Mouse (Mus musculus): Measurements from ENCODE around the gene Tshb.
A peak's percentile ranks its signal among the peaks of the same experiment; 100 is the strongest.

Gene Tshb

GRCm38 (mm10) chr3:102782618-102783017 lies at the start of gene Tshb:
Gene Tshb (minus strand): TSS chr3:102782718.
- DNase-seq (ENCODE audit: low spot score), result no peak

DNA sequence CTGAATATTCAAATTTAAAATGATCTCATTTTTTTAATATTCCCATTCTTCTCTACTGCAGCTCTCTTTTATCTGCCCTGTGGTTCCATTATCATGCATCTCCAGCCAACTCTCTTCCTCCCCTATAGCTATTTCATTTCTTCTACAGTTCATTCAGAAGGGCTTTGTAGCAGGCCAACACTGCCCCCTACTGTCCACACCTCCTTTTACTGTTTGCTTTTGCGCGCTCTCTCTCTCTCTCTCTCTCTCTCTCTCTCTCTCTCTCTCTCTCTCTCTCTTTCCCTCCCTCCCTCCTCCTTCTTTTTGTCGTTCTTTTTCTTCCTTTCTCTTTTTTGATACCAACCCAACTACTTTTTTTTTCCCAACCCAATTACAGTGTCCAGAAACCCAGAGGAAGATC lies 21.4 kb upstream of the Tshb start:
- peak; percentile 75 for DNase-seq (ENCODE audit: low spot score)

- DNase-seq (ENCODE audit: low spot score), result no peak
Measured at GRCm38 (mm10) chr3:102787369-102787768, 4.9 kb upstream of the Tshb start.

DNA sequence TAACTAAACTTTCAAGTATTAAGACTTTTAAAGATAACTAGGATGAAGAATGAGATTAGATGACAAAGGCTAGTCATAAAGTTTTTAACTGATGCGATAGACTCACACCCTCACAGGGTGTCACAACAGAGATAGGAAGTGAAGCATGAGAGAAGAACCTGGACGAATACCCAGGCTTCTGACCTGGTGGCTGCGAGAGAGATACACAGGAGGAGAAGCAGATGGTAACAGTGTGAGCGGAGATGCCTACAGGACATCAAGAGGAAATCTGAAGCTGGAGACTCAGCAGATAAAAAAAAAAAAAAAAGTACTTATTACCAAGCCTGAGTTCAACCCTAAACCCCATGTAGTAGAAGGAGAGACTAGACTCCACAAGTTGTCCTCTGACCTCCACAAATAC lies 9.5 kb downstream of the Tshb start:
- no peak for DNase-seq (ENCODE audit: low spot score)

DNA sequence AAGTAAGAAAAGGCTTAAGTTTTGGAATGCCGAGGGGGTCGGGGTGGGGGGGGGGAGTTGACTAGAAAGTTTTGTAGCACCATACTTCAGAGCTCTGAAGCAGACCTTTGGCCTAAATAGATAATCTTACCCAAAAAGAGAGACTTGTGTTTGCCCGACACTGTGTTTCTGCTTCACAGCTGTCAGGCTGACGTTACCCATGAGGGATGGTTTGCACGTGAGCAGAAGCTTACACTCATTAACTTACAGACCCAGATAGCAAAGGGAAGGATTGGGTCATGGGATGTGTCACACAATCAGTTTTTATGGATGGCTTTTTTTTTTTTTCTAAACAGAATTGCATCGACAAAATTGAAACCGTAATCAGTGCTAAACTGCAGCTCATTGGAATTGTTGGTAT lies 17.7 kb downstream of the Tshb start:
- DNase-seq (ENCODE audit: low spot score), result no peak

GRCm38 (mm10) chr3:102763713-102764400 lies 18.7 kb downstream of the Tshb start:
- DNase-seq (ENCODE audit: low spot score), result no peak

DNA sequence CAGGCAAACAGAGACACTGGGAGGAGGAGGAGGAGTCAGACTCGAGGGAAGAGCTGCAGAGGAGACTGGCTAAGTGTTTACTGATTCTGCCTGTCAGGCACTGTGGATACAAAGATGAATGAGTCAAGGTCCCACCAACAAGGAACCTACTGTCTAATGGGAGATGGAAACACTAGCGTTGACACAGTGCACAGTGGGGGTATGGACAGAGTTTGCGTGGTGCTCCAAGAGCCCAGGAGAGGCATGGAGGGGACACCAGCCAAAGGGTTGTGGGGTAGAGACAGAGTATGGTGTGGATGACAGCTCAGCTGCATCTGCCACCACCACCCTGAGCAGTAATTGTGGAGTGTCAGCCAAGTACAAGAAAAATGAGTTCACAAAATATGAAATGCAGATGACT lies 20.1 kb downstream of the Tshb start:
- DNase-seq (ENCODE audit: low spot score), result no peak

- DNase-seq (ENCODE audit: low spot score), result no peak
Measured at GRCm38 (mm10) chr3:102760236-102760635, 22.3 kb downstream of the Tshb start.

GRCm38 (mm10) chr3:102757019-102757418 lies 25.5 kb downstream of the Tshb start:
- no peak for DNase-seq (ENCODE audit: low spot score)

GRCm38 (mm10) chr3:102755801-102756200 lies 26.7 kb downstream of the Tshb start:
- DNase-seq (ENCODE audit: low spot score), result no peak

- DNase-seq (ENCODE audit: low spot score), result no peak
Measured at GRCm38 (mm10) chr3:102752457-102752856, 30.1 kb downstream of the Tshb start.

GRCm38 (mm10) chr3:102752053-102752452 lies 30.5 kb downstream of the Tshb start:
- DNase-seq (ENCODE audit: low spot score), result no peak

GRCm38 (mm10) chr3:102751536-102751935 lies 31.0 kb downstream of the Tshb start:
- DNase-seq (ENCODE audit: low spot score), result no peak

GRCm38 (mm10) chr3:102751136-102751535 lies 31.4 kb downstream of the Tshb start:
- DNase-seq (ENCODE audit: low spot score), result no peak

DNA sequence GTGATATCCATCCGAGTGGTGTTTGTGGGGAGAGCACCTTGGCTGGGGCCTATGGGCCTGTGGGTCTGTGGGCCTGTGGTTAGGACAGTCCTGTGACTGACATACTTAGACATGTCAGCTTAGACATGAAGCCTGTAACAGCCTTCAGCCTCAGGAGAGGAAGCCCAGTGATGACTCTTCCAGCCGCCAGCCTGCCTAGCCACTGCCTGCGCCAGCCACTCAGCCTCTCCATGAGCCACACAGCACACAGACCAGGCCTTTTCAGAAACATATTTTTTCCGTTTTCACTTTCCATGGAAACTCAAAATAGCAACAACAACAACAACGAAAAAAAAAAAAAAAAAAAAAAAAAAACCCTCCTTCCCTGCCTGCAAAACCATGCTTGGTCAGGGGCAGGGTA lies 33.8 kb downstream of the Tshb start:
- no peak for DNase-seq (ENCODE audit: low spot score)

- no peak for DNase-seq (ENCODE audit: low spot score)
Measured at GRCm38 (mm10) chr3:102748038-102748437, 34.5 kb downstream of the Tshb start.

DNA sequence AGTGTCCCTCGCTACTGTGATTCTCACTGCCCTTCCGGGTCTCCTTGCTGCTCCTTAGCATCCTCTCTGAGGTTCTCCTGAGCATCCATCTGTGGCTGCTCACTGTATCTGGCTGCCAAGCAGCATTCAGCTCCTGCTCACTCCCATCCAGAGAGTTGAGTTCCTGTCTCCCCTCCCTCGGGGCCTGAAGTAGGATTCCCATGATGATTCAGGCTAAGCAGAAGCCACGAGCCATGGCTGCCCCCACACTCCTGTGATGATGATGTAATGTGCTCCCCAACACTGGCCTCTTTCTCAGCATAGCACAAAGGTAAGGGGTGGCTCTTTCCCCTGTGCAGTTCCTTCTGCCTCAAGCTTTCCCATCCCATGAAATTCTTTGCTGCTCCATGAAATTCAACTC lies 36.3 kb downstream of the Tshb start:
- no peak for DNase-seq (ENCODE audit: low spot score)

GRCm38 (mm10) chr3:102744657-102745056 lies 37.9 kb downstream of the Tshb start:
- no peak for DNase-seq (ENCODE audit: low spot score)

DNA sequence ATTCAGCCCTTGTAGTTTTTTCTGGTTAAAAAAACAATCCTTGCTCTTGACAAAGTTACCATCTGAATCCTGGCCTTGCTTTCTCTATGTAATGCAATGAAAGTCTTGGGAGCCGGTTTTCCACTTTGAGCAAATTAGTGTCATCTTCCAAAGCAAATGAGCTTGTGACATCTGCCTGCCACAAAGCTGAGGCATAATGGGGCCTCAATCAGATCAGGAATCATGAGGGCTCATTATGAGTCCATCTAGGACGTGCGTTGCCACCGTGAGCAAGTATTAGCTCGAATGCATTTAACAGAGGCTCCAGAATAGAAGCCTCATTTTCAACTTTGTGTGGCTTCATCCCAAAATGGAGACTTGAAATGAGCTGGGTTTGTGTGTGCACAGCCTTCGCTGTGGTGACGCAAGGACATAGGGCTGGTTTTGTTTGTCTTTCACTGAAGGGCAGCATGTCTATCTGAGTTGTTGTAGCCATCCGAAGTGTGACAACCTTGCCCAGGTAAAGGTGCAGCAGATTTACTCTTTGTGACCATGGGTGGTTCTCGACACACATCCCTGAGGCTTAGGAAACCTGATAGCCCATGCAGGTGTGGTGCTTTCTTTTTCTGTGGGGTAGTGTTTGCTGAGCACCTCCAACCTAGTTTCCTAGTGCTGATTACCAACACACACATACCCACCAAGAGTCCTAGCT lies 38.6 kb downstream of the Tshb start:
- DNase-seq (ENCODE audit: low spot score), result no peak

DNA sequence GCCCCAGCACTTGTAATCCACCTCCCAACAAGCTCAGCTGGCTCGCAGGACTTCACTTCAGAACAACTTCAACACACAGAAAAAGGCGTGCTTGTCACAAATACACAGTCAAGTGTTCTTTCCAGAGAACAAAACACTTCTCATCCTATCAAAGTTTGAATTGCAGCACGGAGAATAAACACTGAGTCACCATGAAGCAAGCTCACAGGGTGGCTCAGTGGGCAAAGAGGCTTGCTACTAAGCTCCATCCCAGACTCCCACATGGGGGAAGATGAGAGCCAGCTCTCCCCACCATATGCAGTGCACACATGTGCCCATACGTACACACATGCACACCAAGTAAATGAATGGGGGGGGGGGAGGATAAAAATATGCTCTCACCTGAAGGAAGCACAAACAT lies 39.3 kb downstream of the Tshb start:
- no peak for DNase-seq (ENCODE audit: low spot score)

GRCm38 (mm10) chr3:102742725-102743124 lies 39.8 kb downstream of the Tshb start:
- no peak for DNase-seq (ENCODE audit: low spot score)

DNA sequence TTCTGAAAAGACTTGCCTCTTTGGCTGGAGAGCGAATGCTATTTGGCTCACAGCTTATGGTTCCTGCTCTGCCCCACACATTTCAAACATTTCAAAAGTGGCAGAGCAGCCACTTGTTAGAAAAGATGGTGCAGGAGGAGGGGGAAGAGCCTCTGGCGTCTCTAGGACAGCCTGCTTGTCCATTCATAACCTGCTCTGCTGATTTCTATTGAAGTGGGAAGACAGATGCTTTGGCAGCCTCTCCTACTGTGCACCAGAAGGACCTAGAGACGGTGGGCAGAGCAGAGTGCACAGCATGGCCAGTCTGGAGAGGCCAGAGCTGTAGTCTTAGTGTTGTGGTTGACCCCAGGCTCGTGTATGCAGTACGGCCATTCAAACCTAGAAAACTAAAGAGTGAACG lies 43.6 kb downstream of the Tshb start:
- DNase-seq (ENCODE audit: low spot score), result no peak

DNA sequence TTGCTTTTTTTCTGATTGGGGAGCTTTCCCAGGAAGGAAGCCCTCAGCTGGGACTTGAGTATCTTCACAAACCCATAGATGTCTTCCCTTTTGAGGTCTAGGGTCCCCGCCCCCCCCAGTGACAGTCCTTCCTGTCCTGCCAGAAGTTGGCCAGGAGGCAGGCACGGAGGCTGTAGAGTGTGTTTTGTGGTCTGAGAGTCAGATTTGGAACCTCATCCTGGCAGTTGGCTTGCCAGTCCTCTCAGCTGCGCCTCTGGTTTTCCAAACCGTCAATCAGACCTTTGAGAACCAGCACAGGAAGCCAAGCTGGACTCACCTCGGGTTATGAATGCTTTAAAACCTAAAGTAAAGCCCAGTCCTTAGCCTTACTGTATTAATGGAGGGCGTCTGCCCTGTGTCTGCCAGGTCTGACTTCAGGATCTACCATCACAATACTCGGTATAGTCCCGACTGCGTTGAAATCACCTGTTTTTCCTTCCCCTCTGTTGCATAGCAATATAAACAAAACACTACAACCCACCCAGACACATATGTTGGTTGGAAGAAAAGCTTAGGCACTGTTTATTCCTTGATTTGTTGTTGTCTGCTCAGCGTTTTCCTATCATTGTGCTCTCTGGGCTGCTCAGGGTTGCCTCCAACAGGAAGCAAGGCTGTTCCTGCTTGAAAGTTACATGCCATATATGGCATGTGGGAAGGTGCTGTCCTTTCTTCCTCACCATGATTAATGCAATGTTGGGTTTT lies 44.2 kb downstream of the Tshb start:
- no peak for DNase-seq (ENCODE audit: low spot score)

Measured in urinary bladder, postnatal 25 days (tissue).